Mouse (Mus musculus) left cerebral cortex, postnatal 25 days (tissue): Measurements from ENCODE around the gene Prss30. TPM values are rescaled to one million over a fixed set of nuclear protein-coding genes. Genes with fewer than 3 reads are reported as not detected.

Experiments
- DNase-seq, 2 experiments: peaks; one replicate each; pipeline ENCODE4 v3.0.0; 2022; ENCODE audit warnings: low spot score in 2 of 2, mixed read lengths in 1 of 2
- intact Hi-C: fragments of 180-260 bp; cut with DNase I; formaldehyde crosslinking; loops from one replicate; pipeline ENCODE4 v1.15.1; 2025
- microRNA-seq, 2 experiments: library from miRNA; unstranded; fragments of <30 nt; microRNA quantifications; one replicate each; pipeline ENCODE4 v1.2.0; 2022
- total RNA-seq, 2 experiments: library from RNA; stranded (reverse); gene quantifications; 2 replicates each; pipeline ENCODE4 v1.2.3; 2021

Prss30 gene
- total RNA-seq, 2 experiments from 2014 or later: 0.30 to 0.44 TPM

DNA sequence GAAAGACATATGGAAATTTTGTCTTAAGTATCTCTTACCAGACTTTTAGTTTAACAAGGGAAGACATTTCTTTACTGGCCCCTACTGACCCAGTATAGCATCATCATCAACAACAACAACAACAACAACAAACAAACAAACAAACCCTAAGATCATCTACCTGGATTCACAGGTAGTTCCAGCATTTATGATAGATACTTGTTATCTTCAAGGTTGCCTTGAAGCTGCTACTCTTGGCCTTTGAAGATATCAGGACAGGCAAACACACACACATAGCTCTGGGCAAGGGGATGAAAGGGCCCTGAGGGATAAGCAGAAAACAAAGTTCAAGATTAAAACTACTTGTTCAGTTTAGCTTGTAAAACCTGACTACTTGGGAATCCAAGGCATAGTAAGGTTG is 39.0 kb downstream of the Prss30 start, which contains the start of gene Sbp:
Gene Sbp (plus strand): TSS at position 301 of the 400 bp plus-strand sequence.
- intact Hi-C loops: no loop called here
- no peak for DNase-seq

DNA sequence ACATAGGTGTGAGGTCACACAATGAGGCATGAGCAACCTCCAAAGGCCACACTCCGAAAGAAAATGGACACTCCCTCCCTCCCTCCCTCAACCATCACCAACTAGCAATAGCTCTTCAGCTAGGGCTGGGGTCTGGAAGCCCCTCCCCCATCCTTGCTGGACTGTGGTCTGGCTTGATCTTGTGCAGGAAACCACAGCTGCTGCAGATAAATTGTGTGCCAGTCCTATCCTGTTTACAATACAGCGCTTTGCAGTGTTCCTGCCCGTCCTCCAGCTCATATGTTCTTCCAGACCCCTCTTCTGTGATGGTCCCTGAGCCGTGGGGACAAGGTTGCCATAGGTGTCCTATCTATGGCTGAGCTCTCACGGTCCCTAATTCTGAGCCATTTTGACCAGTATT is 49.2 kb downstream of the Prss30 start:
- intact Hi-C loops: no loop called here
- no peak for DNase-seq

DNA sequence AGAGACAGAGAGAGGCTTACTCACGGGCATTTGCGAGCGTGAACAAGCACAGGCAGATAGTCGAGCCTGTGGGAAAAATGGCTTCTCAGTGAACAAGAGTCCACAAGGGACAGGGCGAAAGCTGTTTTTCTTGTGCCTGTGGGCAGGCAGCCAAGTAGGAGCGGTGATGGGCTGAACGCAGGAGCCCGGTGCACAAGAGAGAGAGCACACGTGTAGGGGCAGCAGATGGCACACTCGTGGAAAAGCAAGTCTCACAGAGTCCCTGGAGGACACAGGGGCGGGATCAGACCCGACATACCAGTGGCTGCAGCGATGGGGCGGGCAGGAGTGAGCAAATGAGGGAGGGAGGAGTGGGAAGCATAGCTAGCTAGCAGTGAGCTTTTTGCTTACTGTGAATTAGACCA is 55.3 kb downstream of the Prss30 start:
- intact Hi-C loops: no loop called here
- DNase-seq: peak; percentile 57 to 63

DNA sequence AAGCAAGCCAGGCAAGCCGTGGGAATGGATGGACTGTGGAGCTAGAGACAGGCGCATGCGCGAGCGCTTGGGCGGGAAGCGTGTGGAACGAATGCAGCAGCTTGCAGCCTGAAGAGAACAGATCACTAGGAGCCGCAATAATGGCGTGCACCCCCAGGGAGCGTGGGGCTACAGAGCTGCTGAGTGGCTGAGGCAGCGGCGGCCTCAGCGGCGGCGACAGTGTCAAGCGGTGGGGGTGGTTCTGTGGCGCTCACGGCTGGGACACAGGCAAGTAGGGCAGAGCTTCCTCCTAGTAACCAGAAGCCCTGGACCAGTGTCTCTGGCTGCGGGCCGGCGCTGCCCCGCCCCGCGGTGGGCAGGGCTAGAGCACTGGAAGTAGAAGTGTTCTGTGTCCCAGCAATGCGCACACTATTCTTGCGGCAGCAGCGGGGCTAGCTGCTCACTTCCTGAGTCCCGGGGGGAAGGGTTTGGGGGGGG is 55.8 kb downstream of the Prss30 start:
- intact Hi-C loops: loop anchor here (5.0 kb wide), 1 partner anchor 47 kb away; no protein-coding TSS in a partner anchor
- peak; percentile 88 to 93 for DNase-seq

Small RNAs within 50 kb of the gene (microRNA-seq; reads per million reads assigned to microRNA genes)
- 0 reads per million in 2 experiments for gene Gm27700

Other genes with a start within 250 kb of the Prss30 start
- 10 to 100 TPM; 52.8 to 58.2 TPM for gene Paqr4, start 239.7 kb downstream of the Prss30 start, total RNA-seq
- gene Kremen2, start 234.7 kb downstream of the Prss30 start, total RNA-seq: under 1 TPM; 0.60 to 0.71 TPM
- 100 to 1,000 TPM; 304 to 305 TPM for gene Flywch1, start 209.0 kb downstream of the Prss30 start, total RNA-seq
- 10 to 100 TPM; 14.5 to 15.4 TPM for gene Flywch2, start 194.5 kb downstream of the Prss30 start, total RNA-seq
- 100 to 1,000 TPM; 495 to 577 TPM for gene Srrm2, start 190.0 kb downstream of the Prss30 start, total RNA-seq
- 100 to 1,000 TPM; 359 to 371 TPM for gene Elob, start 151.4 kb downstream of the Prss30 start, total RNA-seq
- gene Prss33, start 144.5 kb downstream of the Prss30 start, total RNA-seq: not detected
- not detected for gene Prss32, start 136.7 kb downstream of the Prss30 start, total RNA-seq
- gene Prss41, start 136.4 kb downstream of the Prss30 start, total RNA-seq: 1 to 10 TPM; 1.1 to 2.3 TPM
- gene Prss21, start 112.5 kb downstream of the Prss30 start, total RNA-seq: not detected
- gene Dcpp1, start 99.7 kb downstream of the Prss30 start, total RNA-seq: not detected
- not detected for gene Dcpp2, start 99.7 kb downstream of the Prss30 start, total RNA-seq
- not detected for gene Dcpp3, start 63.1 kb downstream of the Prss30 start, total RNA-seq
- gene Sbp, start 38.9 kb downstream of the Prss30 start, total RNA-seq: not detected
- gene Sbpl, start 25.3 kb downstream of the Prss30 start, total RNA-seq: not detected
- 1 to 10 TPM; 1.2 to 1.6 TPM for gene Prss22, start 17.5 kb upstream of the Prss30 start, total RNA-seq
- not detected for gene Prss27, start 57.6 kb upstream of the Prss30 start, total RNA-seq
- 10 to 100 TPM; 25.7 to 27.0 TPM for gene Kctd5, start 92.9 kb upstream of the Prss30 start, total RNA-seq
- gene Pdpk1, start 170.4 kb upstream of the Prss30 start, total RNA-seq: 100 to 1,000 TPM; 109 to 112 TPM
- 10 to 100 TPM; 25.9 to 28.3 TPM for gene Amdhd2, start 183.2 kb upstream of the Prss30 start, total RNA-seq
- 1,000 to 10,000 TPM; 1,342 to 1,424 TPM for gene Atp6v0c, start 189.1 kb upstream of the Prss30 start, total RNA-seq
- 10 to 100 TPM; 63.7 to 68.9 TPM for gene Tbc1d24, start 225.0 kb upstream of the Prss30 start, total RNA-seq
- 10 to 100 TPM in 1 of 2 experiments, 1 to 10 TPM in 1; 9.8 to 10.8 TPM for gene Ntn3, start 229.0 kb upstream of the Prss30 start, total RNA-seq
- gene Tedc2, start 240.3 kb upstream of the Prss30 start, total RNA-seq: 1 to 10 TPM; 9.2 to 10.0 TPM